Mouse (Mus musculus): ENCODE results near the gene 1810046K07Rik. TPM values are rescaled to one million over a fixed set of nuclear protein-coding genes. Genes with fewer than 3 reads are reported as not detected.

1810046K07Rik gene
- not detected in 2 replicates for polyA plus RNA-seq (2015; fragmentation: Nextera tagmentation; extraction: Ambion mirVana)

GRCm38 (mm10) chr9:51328731-51329130, at the start of gene 1810046K07Rik:
Gene 1810046K07Rik (minus strand): TSS chr9:51328917.
- Histone ChIP-seq H3K27me3 (replicated peaks) (no peaks in the 10 kb centered on the region), H3K4me2 (no peak within 1 kb of the TSS), H3K9ac (no peak within 1 kb of the TSS), H3K4me1 (no peaks in the 10 kb centered on the region), H3K9me3 (no peaks in the 10 kb centered on the region), H3K27ac (no peak within 1 kb of the TSS), H3K4me3 (no peak within 1 kb of the TSS), H3K36me3 (replicated peaks) (no peaks in the 10 kb centered on the region)
- WGBS = 84% methylated on average over 3 of the region's 3 CpGs
- ATAC-seq (replicated peaks) = no peak

- Histone ChIP-seq H3K36me3 (replicated peaks) (no peaks in the 10 kb centered on the region), H3K4me1 (no peaks in the 10 kb centered on the region)
- WGBS = 83% methylated on average over 3 of the region's 3 CpGs
Observed at GRCm38 (mm10) chr9:51369560-51369959, 40.8 kb upstream of the 1810046K07Rik start.

GRCm38 (mm10) chr9:51367124-51367523, 38.4 kb upstream of the 1810046K07Rik start:
- WGBS = 92% methylated on average over 3 of the region's 3 CpGs
- Histone ChIP-seq H3K9me3 (no peaks in the 10 kb centered on the region), H3K9ac (no peak overlapping the region), H3K4me3 (no peak overlapping the region), H3K27ac (no peak overlapping the region), H3K36me3 (replicated peaks) (no peaks in the 10 kb centered on the region), H3K4me1 (no peaks in the 10 kb centered on the region), H3K27me3 (replicated peaks) (no peaks in the 10 kb centered on the region), H3K4me2 (no peak overlapping the region)
- no peak for ATAC-seq (replicated peaks)

More at GRCm38 (mm10) chr9:51369560-51369959, 40.8 kb upstream of the 1810046K07Rik start:
- H3K4me3 ChIP-seq = no peak overlapping the region
- ATAC-seq (replicated peaks) = no peak
- no peaks in the 10 kb centered on the region for H3K27me3 ChIP-seq (replicated peaks)
- H3K27ac ChIP-seq = no peak overlapping the region
- no peak overlapping the region for H3K4me2 ChIP-seq
- H3K9ac ChIP-seq = no peak overlapping the region
- no peaks in the 10 kb centered on the region for H3K9me3 ChIP-seq

- no peak overlapping the region for H3K4me2 ChIP-seq
- H3K36me3 ChIP-seq (replicated peaks) = no peaks in the 10 kb centered on the region
- H3K9me3 ChIP-seq = no peaks in the 10 kb centered on the region
- ATAC-seq (replicated peaks) = no peak
- no peak overlapping the region for H3K4me3 ChIP-seq
- no peaks in the 10 kb centered on the region for H3K27me3 ChIP-seq (replicated peaks)
- WGBS = 18% methylated on average over 4 of the region's 4 CpGs
- H3K27ac ChIP-seq = no peak overlapping the region
- H3K9ac ChIP-seq = no peak overlapping the region
- H3K4me1 ChIP-seq = no peaks in the 10 kb centered on the region
Observed at GRCm38 (mm10) chr9:51364059-51364458, 35.3 kb upstream of the 1810046K07Rik start.

- Histone ChIP-seq H3K4me1 (no peaks in the 10 kb centered on the region), H3K4me2 (no peak overlapping the region), H3K4me3 (no peak overlapping the region), H3K36me3 (replicated peaks) (no peaks in the 10 kb centered on the region), H3K9ac (no peak overlapping the region), H3K27ac (no peak overlapping the region), H3K9me3 (no peaks in the 10 kb centered on the region), H3K27me3 (replicated peaks) (no peaks in the 10 kb centered on the region)
- ATAC-seq (replicated peaks) = no peak
- WGBS = 75% methylated on average over 3 of the region's 3 CpGs
Observed at GRCm38 (mm10) chr9:51353511-51353910, 24.8 kb upstream of the 1810046K07Rik start.

GRCm38 (mm10) chr9:51352896-51353295, 24.2 kb upstream of the 1810046K07Rik start:
- Histone ChIP-seq H3K4me1 (no peaks in the 10 kb centered on the region), H3K27me3 (replicated peaks) (no peaks in the 10 kb centered on the region), H3K4me3 (no peak overlapping the region), H3K27ac (no peak overlapping the region), H3K9ac (no peak overlapping the region), H3K9me3 (no peaks in the 10 kb centered on the region), H3K36me3 (replicated peaks) (no peaks in the 10 kb centered on the region), H3K4me2 (no peak overlapping the region)
- WGBS = 82% methylated on average over 3 of the region's 3 CpGs
- no peak for ATAC-seq (replicated peaks)

- H3K27me3 ChIP-seq (replicated peaks) = no peaks in the 10 kb centered on the region
- no peaks in the 10 kb centered on the region for H3K36me3 ChIP-seq (replicated peaks)
- 90% methylated on average over 5 of the region's 5 CpGs for WGBS
- no peak for ATAC-seq (replicated peaks)
- H3K9me3 ChIP-seq = no peaks in the 10 kb centered on the region
- H3K4me1 ChIP-seq = no peaks in the 10 kb centered on the region
- H3K9ac ChIP-seq = no peak overlapping the region
- H3K4me2 ChIP-seq = no peak overlapping the region
- no peak overlapping the region for H3K27ac ChIP-seq
- no peak overlapping the region for H3K4me3 ChIP-seq
Observed at GRCm38 (mm10) chr9:51349422-51349821, 20.7 kb upstream of the 1810046K07Rik start.

GRCm38 (mm10) chr9:51345768-51346167, 17.1 kb upstream of the 1810046K07Rik start:
- Histone ChIP-seq H3K4me1 (no peaks in the 10 kb centered on the region), H3K9me3 (no peaks in the 10 kb centered on the region), H3K27ac (no peak overlapping the region), H3K27me3 (replicated peaks) (no peaks in the 10 kb centered on the region), H3K9ac (no peak overlapping the region), H3K4me2 (no peak overlapping the region), H3K36me3 (replicated peaks) (no peaks in the 10 kb centered on the region), H3K4me3 (no peak overlapping the region)
- 92% methylated on average over 9 of the region's 9 CpGs for WGBS
- no peak for ATAC-seq (replicated peaks)

GRCm38 (mm10) chr9:51335294-51336010, 6.7 kb upstream of the 1810046K07Rik start:
- Histone ChIP-seq H3K9me3 (no peaks in the 10 kb centered on the region), H3K4me3 (no peak overlapping the region), H3K4me1 (peaks cover 5% of the 10 kb centered on the region), H3K27ac (no peak overlapping the region), H3K4me2 (peak overlapping the region; percentile 42), H3K36me3 (replicated peaks) (no peaks in the 10 kb centered on the region), H3K9ac (no peak overlapping the region), H3K27me3 (replicated peaks) (no peaks in the 10 kb centered on the region)
- WGBS = 30% methylated on average over 8 of the region's 8 CpGs
- peak; percentile 88 for ATAC-seq (replicated peaks)

- peaks cover 5% of the 10 kb centered on the region for H3K4me1 ChIP-seq
- no peak overlapping the region for H3K27ac ChIP-seq
- no peaks in the 10 kb centered on the region for H3K36me3 ChIP-seq (replicated peaks)
- H3K27me3 ChIP-seq (replicated peaks) = no peaks in the 10 kb centered on the region
- no peak overlapping the region for H3K4me2 ChIP-seq
- no peak overlapping the region for H3K4me3 ChIP-seq
- WGBS = 88% methylated on average over 13 of the region's 13 CpGs
- H3K9ac ChIP-seq = no peak overlapping the region
- no peaks in the 10 kb centered on the region for H3K9me3 ChIP-seq
- ATAC-seq (replicated peaks) = no peak
Observed at GRCm38 (mm10) chr9:51331449-51332238, 2.9 kb upstream of the 1810046K07Rik start.

GRCm38 (mm10) chr9:51327555-51327903, 1.2 kb downstream of the 1810046K07Rik start:
- Histone ChIP-seq H3K36me3 (replicated peaks) (no peaks in the 10 kb centered on the region), H3K4me3 (no peak overlapping the region), H3K27me3 (replicated peaks) (no peaks in the 10 kb centered on the region), H3K9ac (no peak overlapping the region), H3K4me1 (no peaks in the 10 kb centered on the region), H3K4me2 (no peak overlapping the region), H3K27ac (no peak overlapping the region), H3K9me3 (no peaks in the 10 kb centered on the region)
- WGBS = 89% methylated on average over 5 of the region's 5 CpGs
- ATAC-seq (replicated peaks) = no peak

GRCm38 (mm10) chr9:51326619-51327554, 1.8 kb downstream of the 1810046K07Rik start:
- Histone ChIP-seq H3K4me3 (no peak overlapping the region), H3K4me1 (no peaks in the 10 kb centered on the region), H3K27me3 (replicated peaks) (no peaks in the 10 kb centered on the region), H3K36me3 (replicated peaks) (no peaks in the 10 kb centered on the region), H3K27ac (no peak overlapping the region), H3K4me2 (no peak overlapping the region), H3K9ac (no peak overlapping the region), H3K9me3 (no peaks in the 10 kb centered on the region)
- WGBS = 86% methylated on average over 11 of the region's 11 CpGs
- no peak for ATAC-seq (replicated peaks)

All from midbrain, embryonic 15.5 days (tissue).